Mouse (Mus musculus): ENCODE results near the gene Acox3.
"Not testable (repeated sequence)": the region's sequence is repeated elsewhere in the genome, so short reads cannot be mapped to it uniquely, and the experiment has no call there.

The Acox3 gene

DNA sequence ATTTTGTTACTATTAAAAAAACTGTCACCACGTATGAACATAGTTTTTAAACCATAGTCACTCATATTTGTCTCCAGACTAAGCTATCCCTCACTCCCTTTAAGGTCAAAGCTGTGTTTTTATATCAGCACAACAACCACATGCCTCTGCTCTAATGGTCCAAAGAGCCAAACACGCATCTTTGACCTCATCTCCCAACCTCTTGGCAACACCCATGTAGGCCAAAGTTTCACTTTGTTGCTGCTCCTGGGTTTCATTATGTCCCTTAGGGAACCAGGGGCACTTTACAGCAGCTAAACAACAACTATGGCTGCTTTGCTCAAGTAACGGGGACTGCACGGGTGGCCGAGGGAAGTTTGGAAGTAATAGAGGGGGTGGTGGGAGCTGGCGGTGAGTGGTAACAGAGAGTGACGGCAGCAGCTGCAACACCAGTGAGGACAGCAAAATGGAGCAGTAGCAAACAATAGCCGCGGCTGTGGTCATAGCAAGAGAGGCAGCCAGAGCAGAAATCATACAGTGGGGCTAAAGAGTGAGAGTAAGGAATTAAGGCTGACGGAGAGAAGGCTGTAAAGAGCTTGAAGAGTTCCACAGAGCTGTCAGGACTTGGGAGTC, 6.3 kb upstream of the Acox3 start:
- no peak for DNase-seq (ENCODE audit: low spot score in 2 of 2)

DNA sequence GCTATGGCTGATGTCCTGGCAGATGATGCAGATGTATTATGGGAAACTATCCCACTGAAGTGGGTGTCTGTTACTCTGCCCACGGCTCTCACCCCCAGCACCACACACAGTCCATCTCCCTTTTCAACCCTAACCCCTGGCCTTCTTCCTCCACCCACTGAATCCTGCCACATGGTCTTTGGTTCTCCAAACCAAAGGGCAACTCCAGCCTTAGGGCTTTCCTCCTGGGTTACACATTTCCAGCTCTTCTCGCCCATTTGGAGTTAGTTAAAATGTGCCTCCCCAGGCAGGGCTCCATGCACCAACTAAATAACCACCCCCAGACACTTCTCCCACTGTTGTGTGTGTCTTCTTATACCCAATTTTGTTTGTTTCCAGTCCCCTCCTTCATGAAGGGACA, 4.4 kb upstream of the Acox3 start:
- no peak for DNase-seq (ENCODE audit: low spot score in 2 of 2)

DNA sequence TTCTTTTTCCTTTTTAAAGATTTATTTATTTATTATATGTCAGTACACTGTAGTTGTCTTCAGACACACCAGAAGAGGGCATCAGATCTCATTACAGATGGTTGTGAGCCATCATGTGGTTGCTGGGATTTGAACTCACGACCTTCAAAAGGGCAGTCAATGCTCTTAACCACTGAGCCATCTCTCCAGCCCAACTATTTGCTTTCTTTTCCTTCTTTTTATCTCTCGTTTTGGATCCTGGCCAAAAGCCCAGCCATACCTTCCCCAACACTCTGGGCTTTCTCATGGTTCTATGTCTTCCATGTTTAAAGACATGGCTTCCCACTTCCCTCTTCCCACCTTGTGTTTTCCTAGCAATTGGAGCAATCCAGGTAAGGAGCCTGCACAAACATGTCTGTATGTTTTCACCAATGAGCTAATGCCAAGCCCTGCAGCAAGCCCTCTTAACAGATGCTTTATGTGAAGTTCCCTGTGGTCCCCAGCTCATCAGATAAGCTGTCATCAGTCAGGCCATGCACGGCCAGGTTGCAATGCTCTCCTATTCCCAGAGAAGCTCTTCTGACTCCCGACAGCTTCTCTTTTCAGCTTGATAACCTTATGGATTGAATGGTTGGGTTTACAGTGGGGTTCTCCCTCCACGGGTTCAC, 3.5 kb upstream of the Acox3 start:
- DNase-seq (ENCODE audit: low spot score in 2 of 2), result no peak

DNA sequence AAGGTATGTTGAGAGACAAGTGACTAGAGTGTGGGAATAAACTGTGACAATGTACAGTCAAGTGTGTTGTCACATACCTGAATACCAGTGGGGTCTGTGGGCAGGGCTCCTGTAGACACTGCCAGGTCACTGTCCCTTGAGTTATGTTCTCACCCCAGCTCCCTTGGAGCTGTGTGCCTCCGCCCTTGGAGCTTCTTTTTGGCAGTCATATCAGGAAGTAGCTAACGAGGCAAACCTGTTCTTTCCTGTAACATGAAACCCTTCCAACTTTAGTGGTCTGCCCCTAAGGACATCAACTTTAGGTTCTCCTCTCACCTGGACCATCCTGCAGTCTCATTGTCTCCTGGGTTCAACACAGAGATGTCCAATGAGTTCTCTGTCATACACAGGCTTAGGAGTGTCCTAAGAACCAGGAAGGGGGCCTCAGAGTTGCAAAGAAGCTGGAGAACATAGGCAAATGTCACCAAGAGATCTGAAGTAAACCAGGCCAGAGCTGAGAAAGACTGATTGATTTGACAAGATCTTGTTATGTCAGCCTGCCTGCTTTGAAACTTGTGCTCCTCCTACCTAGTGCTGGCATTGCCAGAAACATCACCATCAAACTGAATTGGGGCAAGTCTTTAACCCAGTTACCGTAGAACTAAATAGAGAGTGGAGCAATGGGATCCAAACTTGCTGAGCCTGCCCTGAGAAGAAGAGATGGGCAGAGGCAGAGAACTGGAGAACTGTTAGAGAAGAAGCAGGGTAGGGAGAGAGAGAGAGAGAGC, 2.5 kb upstream of the Acox3 start:
- DNase-seq (ENCODE audit: low spot score in 2 of 2), result no peak

DNA sequence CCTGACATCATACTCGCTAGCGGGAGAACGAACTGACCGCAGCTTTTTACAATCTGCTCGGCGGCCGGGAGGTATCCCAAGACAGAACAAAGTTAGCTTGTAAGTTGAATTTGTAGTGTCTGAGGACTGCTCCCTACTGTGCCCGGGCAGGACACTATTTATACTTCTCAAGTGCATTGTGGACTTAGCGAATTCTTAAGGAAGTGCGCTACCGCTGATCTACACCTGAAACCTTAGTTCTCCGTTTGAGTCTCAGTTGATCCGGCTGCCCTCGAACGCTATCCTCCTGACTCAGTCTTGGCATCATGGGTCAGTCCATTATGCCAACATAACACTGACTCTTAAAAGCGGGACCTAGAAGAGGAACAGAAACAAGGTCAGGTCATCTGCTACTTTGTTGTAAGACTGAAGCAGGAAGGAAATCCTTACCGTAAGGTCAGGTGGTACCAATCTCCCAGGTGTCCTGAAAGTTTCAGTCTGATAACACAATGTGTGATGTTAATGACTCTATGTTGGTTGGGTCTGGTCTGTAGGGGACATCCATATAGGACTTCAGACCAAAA, 462 bp downstream of the Acox3 start:
- peak in 1 of 2 experiments; percentile 12 for DNase-seq (ENCODE audit: low spot score in 2 of 2)

DNA sequence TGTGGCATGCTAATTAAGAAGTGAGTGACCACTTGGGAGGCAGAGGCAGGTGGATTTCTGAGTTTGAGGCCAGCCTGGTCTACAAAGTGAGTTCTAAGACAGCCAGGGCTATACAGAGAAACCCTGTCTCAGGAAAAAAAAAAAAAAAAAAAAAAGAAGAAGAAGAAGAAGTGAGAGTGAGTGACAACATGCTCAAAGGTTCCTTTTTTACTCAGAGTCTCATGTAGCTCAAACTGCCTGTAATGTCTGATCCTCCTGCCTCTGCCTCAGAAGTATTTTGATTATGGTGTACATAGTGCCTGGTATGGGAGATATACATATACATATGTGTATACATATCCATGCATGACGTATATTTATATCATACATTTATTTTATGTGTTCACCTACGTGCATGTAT, 1.4 kb downstream of the Acox3 start:
- DNase-seq (ENCODE audit: low spot score in 2 of 2), result not testable (repeated sequence)

DNA sequence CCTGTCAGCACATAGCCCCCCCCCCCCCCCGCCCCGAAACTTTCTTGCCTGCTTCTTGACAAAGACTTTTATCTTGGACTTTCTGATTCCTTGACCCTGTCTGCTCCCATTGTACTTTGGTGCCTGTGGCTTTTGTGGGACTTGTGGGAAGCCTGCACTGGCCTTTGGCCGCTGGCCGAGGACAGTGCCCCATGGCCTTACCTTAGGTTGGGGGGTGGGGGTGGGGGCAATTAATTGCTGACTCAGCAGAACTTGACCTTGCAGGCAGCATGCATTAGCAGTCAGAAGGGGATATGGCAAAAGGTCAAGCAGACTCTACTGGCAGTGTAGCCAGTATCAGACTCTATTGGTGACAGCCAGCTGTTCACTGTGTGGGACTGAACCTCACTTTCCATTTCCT, 8.7 kb downstream of the Acox3 start:
- no peak for DNase-seq (ENCODE audit: low spot score in 2 of 2)

DNA sequence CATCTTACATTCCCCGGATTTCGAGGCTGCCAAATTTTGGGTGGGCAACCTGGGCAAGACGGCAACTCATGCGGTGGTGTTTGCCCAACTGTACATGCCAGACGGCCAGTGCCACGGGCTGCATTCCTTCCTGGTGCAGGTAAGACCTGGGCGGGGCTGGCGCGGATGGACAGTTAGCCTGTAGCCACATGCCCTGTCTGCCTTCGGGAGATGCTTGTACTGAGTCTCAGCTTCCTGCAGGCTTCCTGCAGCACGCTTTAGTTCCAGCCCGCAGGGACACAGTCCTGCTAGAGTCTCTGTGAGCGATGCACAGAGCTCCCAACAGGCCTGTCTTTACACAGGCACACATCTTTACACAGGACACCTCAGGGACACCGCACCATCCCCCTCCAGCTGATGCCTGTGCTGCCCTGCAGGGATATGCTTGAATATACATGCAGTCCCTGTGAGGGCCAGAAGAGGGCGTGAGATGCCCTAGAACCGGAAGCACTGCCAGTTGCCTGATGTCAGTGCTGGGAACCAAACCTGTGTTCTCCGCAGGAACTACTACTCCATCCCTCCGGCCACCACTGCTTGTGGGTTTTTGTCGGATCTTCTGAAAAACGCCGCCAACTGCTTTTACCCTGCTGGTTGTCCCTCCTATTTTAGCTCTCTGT, 9.4 kb downstream of the Acox3 start:
- DNase-seq (ENCODE audit: low spot score in 2 of 2), result no peak

DNA sequence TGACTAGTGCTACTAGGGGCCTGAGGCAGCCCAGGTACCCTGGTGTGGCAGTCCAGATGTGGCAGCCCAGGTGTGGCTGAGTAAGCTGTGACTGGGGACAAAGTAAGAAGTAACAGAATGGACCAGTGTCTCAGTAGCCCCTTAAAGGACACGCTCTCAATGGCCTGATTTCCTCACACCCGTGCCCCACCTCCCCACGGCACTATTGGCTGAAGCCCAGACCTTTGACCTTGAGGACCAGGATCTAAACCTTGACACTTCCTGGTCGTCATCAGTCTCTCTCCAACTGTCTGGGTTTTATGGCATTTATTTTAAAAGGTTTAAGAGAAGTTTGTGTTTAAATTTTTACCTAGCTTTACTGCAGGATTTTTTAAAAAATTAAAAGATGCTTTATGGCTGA, 10.0 kb downstream of the Acox3 start:
- no peak for DNase-seq (ENCODE audit: low spot score in 2 of 2)

DNA sequence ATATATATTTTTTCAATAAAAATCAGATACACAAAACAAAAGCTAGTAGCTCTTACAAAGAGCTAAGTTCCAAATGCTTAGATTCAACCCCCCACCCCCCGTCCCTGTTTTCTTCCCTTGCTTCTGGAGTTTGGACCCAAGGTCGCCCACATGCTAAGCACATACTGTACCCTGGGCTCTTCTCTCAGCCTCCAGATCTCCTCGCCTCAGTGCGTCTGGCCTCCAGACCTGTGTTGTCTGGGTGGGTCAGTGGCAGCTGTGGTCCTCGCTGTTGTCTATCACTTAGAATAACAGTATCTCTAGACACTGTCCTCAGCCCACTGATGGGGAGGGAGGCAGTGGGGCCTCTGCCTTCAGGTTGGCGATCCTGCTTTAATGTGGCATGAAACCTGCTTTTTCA, 10.4 kb downstream of the Acox3 start:
- no peak for DNase-seq (ENCODE audit: low spot score in 2 of 2)

DNA sequence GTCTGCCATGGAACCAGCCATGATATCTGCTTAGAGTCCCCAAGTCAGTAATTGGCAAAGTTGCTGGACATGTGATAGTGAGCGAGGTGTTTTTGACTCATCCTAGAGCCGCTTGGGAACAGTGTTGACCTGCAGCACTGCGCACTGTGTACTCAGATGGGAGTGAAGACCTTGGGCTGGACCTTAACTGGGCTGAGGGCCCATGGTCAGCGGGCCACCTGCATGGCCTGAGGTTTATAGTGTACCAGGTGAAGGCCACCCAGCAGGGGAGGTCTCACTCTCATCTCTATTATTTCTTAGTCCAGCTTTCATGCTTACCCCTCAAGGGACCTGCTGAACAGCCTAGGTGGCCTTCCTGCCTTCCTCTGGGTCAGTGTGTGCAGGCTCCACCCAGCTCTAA, 11.9 kb downstream of the Acox3 start:
- DNase-seq (ENCODE audit: low spot score in 2 of 2), result no peak

DNA sequence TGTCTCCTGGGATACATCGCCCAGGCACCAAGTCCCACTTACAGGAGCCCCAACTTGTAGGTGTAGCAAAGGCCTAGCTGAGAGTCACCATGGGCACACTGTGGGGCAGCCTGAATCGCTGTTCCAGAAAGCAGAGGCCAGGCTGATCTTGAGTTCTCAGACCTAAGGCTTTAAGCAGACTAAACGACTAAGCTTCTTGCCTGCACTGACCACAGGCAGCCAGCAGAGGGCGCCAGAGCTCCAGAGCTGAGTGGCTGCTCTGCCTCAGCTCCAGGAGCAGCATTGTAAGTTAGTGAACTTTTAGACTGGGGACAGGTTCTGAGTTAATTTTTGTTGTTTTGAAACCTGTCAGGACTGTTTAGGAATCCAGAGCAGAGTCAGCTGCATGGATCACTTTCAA, 12.9 kb downstream of the Acox3 start:
- DNase-seq (ENCODE audit: low spot score in 2 of 2), result peak; percentile 70 to 79

DNA sequence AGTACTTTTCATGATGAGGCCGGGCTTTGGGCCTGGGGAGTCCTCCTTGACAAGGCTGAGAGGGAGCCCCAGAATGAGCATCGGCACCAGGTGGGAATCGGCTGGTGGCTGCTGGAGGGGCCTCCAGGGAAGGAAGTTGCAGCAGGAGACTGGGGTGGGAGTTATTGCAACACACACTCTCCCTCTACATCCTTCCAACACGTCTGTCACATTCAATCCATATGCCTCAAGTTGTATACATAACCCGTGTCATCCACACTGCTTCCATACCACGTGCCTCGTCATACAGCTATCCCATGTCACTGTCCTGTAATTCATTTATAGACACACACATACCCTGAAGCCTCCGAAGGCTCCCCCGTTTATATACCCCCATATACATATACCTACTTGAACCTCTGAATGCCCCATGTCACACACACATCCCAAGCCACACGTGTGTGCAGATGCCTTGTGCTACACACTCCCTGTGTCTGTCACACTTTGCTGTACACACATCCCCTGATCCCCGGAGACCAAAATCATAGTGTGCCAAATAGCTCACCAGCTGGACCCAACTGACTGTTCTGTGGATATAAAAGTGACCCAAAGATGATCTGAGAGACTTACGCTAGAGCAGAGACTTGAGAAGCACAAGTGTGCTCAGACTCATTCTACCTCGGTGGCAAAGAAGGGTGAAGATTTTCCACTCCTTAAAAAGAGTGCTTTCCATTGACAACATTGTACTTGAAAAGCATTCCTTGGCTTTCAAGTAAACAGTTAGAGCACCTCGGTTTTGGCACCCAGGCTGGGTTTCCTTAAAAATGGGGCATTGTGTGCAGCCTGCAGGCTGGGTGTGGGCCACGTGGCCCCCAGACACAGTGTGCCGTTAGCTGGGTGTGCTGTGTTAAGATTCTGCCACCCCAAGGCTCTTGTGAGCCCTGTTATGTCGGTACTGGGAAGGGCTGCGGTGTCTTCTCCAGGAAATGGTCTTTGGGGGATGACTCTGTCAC, 13.6 kb downstream of the Acox3 start:
- DNase-seq (ENCODE audit: low spot score in 2 of 2), result no peak

DNA sequence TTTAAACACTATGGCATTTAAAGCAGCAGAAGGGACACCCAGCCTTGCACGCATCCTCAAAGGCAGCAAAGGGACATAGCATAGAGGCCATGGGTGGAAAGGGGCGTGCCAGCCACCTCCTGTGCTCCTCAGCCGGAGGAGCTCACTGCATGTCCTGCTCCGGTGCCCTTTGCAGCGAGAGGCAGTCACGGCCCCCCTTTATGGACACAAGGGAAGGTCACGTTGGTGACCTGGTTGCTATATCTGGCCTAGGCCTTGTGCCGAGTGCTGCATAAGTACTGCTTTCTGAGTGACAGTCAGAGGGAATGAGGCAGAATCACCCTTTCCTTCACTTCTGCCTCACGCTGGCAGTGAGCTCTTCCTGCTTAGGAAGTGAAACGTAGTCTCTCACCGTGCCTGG, 17.4 kb downstream of the Acox3 start:
- no peak for DNase-seq (ENCODE audit: low spot score in 2 of 2)

DNA sequence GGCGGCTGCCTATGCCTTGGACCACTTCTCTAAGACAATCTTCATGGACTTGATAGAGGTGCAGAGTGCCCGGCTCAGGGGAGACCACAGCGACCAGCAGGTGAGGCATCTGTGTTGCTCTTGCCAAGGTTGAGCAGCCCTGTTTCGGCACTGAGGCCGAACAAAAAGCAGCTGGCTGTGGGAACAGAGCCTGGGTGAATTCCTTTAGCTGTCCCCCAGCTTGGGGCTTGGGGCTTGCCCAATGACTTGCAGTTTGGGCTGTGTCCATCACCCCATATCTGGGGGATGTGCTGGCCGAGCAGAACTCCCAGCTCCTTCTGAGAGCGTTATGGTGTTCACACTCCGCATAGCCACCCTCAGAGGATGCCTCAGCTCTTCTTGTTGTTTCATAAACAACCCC, 18.7 kb downstream of the Acox3 start:
- DNase-seq (ENCODE audit: low spot score in 2 of 2), result no peak

DNA sequence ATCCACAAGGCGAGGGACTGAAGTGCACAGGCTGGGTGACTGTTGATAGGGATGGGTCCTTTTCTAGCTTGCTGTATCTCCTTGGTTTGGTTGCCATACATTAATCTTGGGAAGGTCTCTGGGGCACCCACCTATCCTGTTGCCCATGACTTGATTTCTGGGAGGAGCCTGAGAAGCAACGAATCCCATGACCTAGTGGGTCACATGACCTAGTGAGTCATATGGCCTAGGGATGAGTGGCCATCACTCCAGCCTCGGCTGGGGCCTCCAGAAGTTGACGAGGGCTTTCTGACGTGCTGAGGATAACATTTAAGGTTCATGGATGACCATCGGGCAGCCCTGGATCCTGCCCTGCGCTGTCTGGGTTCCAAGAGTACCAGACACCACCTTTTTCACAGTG, 22.5 kb downstream of the Acox3 start:
- no peak for DNase-seq (ENCODE audit: low spot score in 2 of 2)

DNA sequence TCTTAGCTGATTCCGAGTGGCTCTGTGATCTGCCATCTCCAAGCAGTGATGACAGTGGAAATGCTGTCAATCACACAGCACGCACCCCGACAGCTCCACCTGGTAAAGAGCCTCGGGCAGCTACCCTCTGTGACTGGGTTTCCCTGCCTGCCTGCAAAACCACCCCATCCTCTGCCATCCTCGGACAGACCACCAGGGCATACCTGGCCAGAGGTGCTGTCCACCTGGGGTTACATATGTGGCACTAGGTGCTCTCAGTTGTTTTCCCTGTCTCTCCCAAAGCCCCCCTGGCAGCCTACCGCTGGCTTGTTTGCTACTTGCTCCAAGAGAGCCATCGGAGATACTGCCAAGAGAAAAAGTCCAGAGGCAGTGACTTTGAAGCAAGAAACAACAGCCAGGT, 24.0 kb downstream of the Acox3 start:
- DNase-seq (ENCODE audit: low spot score in 2 of 2), result no peak

DNA sequence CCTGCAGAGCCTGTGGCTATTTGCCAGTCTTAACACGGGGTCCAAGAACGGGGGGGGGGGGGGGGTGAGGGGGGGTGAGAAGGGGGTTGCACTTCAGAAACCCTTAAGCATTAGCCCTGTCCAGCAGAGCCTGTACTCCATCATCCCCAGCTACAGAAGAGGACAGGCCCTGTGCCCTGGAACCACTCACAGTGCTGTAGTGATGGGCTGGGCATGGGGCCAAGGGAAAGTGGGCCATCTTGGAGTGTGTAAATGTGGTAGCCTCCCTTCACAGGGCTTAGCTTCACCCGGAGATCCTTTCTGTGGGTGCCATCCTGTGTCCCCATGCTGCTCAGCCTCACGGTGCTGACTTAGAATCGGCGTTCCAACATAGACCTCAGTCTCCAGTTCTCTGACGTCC, 24.9 kb downstream of the Acox3 start:
- DNase-seq (ENCODE audit: low spot score in 2 of 2), result peak in 1 of 2 experiments; percentile 12

DNA sequence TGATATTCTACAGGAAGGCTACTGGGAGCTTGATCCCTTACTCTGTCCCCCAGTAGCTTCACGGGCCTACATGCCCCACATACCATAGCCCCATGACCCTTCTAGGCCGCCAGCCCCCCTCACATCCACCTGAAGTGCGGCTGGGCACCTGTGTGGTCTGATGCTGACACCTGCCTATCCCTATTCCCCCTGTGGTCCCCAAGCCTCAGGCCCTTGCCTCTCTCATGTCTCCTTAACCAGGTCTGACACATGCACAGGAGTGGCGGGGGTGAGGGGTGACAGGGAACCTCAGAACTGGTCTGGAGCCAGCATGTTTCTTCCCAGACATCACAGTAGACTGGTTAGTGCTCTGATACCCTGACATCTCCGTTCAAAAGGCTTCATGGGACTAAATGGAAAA, 25.7 kb downstream of the Acox3 start:
- no peak for DNase-seq (ENCODE audit: low spot score in 2 of 2)

DNA sequence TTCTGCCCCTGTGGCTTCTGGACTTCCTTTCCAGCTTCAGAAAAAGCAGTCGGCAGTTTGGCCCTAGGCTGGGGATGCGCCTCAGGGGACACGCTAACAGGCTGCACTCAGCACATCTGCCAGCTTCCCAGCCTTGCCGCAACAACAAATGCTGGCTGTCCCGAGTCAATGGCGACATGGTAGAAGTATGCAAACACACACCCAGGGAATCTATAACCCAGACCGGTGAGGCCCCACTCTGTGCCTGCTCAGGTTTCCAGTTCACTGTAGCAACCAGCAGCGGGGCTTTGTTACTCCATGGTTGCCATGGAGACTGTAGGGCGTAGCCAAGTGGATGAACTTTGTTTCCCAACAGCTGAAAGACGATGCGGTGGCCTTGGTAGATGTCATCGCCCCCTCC, 26.5 kb downstream of the Acox3 start:
- no peak for DNase-seq (ENCODE audit: low spot score in 2 of 2)

DNA sequence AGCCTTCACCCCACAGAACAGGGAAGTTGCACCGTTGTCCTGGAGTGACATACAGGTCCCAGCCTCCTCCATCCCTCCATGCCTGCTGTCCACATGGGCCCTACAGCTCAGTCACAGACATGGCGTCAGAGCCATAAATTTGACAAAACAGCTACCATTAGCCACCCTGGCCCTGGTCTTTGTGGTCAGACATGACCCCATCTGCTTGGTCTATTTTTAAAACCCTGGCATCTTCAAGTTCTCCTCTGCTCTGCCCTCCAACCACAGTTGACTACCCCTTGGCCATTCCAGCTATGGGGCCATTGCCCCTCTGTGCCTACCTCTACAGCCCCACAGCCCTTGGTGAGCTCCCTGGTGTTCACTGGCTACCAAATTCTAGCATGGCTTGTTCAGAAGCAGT, 27.1 kb downstream of the Acox3 start:
- DNase-seq (ENCODE audit: low spot score in 2 of 2), result no peak

Measured in frontal cortex, postnatal 36 days (tissue).